Mouse (Mus musculus) cortical plate, adult 2 months (tissue): ENCODE measurements at regions not wholly inside any gene's neighbourhood (a gene's known extent, or its start where the extent isn't known, plus 50 kb on each side); places are given as distances from the start of the nearest gene placed in this dataset.

Experiments
- CTCF ChIP-seq: fragments of 200-500 bp; IDR thresholded peaks from 2 replicates; pipeline ENCODE4 v1.5.1; 2011; ENCODE audit warnings: mild to moderate bottlenecking, control low read depth, low read length; ENCODE audit not compliant: insufficient read depth; ENCODE audit errors: extremely low read depth
- POLR2A ChIP-seq: fragments of 200-500 bp; IDR thresholded peaks from 2 replicates; pipeline ENCODE4 v1.6.1; 2011; ENCODE audit warnings: mild to moderate bottlenecking, low read length, control low read depth; ENCODE audit not compliant: insufficient read depth; ENCODE audit errors: extremely low read depth

GRCm38 (mm10) chr2:116605869-116606268 is 272.6 kb upstream of the Tmco5 start:
- TF ChIP-seq CTCF: no peak
- no peak for TF ChIP-seq POLR2A
